Mouse (Mus musculus): ENCODE measurements around the gene Hes7.

GRCm38 (mm10) chr11:69080102-69080854, 39.9 kb upstream of the Hes7 start:
- TF ChIP-seq CTCF (IDR thresholded peaks at IDR 0.05; ENCODE audit: low read depth) = no peak
- TF ChIP-seq EP300 (optimal IDR thresholded peaks at IDR 0.05) = no peak

Data from stomach, postnatal 0 days (tissue).